Mouse (Mus musculus): ENCODE measurements at regions not wholly inside any gene's neighbourhood (a gene's known extent, or its start where the extent isn't known, plus 50 kb on each side); places are given as distances from the start of the nearest gene placed in this dataset.

DNA sequence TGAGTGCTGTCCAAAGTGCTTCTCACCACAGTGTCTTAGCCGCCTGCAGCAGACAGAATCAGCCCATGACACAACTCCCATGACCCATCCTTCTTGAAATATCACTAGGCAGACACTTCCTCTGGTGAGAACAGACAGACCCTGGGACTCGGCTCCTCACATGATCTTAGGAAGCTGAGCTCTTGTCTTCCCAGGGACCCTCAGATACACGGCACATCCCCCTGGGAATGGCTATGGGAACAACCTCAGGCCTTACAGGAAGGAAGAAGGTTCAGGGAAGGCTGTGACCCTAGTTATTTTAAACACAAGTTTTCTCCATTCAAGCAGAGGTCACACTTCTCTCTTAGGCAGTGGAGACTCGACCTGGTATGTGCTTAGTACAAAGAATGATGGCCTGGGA lies 166.8 kb downstream of the Trib2 start:
- TF ChIP-seq CTCF (IDR thresholded peaks at IDR 0.05; ENCODE audit: low read depth): no peak
- TF ChIP-seq EP300 (optimal IDR thresholded peaks at IDR 0.05): no peak
